Mouse (Mus musculus) stomach, postnatal 0 days (tissue): ENCODE data around the gene Slc27a3. TPM values are rescaled to one million over a fixed set of nuclear protein-coding genes. Genes with fewer than 3 reads are reported as not detected.

ENCODE experiments used
- ATAC-seq: fragments of 200-750 bp; cut with Nextera tagmentation; 2 replicates; pipeline ENCODE4 v1.8.0; 2017; ENCODE audit not compliant: low FRiP score, low TSS enrichment
- DNase-seq: peaks from one replicate; pipeline ENCODE4 v3.0.0-alpha.2; 2016; ENCODE audit warnings: low spot score
- H3K27ac ChIP-seq: fragments of 300-500 bp; sonication (generic); replicated peaks from 2 replicates; pipeline ENCODE4 v1.5.1; 2014; ENCODE audit warnings: mild to moderate bottlenecking, control low read depth
- H3K27me3 ChIP-seq: fragments of 300-500 bp; sonication (generic); 2 replicates; pipeline ENCODE4 v1.6.1; 2014; ENCODE audit warnings: low read length; ENCODE audit not compliant: control insufficient read depth, insufficient read depth
- H3K36me3 ChIP-seq: fragments of 300-500 bp; sonication (generic); 2 replicates; pipeline ENCODE4 v1.6.1; 2014; ENCODE audit warnings: low read length, mixed read lengths; ENCODE audit not compliant: control insufficient read depth, insufficient read depth
- H3K4me1 ChIP-seq: fragments of 300-500 bp; sonication (generic); replicated peaks from 2 replicates; pipeline ENCODE4 v1.6.1; 2014; ENCODE audit warnings: antibody characterized with exemption; ENCODE audit not compliant: control insufficient read depth, insufficient read depth
- H3K4me2 ChIP-seq: fragments of 300-500 bp; sonication (generic); replicated peaks from 2 replicates; pipeline ENCODE4 v1.6.1; 2014; ENCODE audit warnings: low read depth, mild to moderate bottlenecking, control low read depth, moderate library complexity
- H3K4me3 ChIP-seq: fragments of 300-500 bp; sonication (generic); 2 replicates; pipeline ENCODE4 v1.5.1; 2014; ENCODE audit warnings: low read depth, low read length, control low read depth
- H3K9ac ChIP-seq: fragments of 300-500 bp; sonication (generic); 2 replicates; pipeline ENCODE4 v1.6.1; 2014; ENCODE audit warnings: mild to moderate bottlenecking, low read length, control low read depth, mixed read lengths
- H3K9me3 ChIP-seq: fragments of 300-500 bp; sonication (generic); 2 replicates; pipeline ENCODE4 v1.6.1; 2016; ENCODE audit warnings: low read length; ENCODE audit not compliant: control insufficient read depth
- CTCF ChIP-seq: IDR thresholded peaks from 2 replicates; pipeline ENCODE4 v1.5.1; 2016; ENCODE audit warnings: antibody characterized with exemption, low read depth, mild to moderate bottlenecking, moderate library complexity
- EP300 ChIP-seq: optimal IDR thresholded peaks from 2 replicates; pipeline ENCODE3; 2016; ENCODE audit warnings: antibody characterized with exemption
- WGBS: fragments of 180-500 bp; shearing (Covaris S2); extraction: QIAGEN DNeasy Blood & Tissue Kit; methylation state at CpG from one replicate; pipeline ENCODE4 v1.1.7; 2014; 5-methylcytosine and 5-hydroxymethylcytosine counted together
- polyA plus RNA-seq: library from polyadenylated mRNA; unstranded; fragments of >200 nt; fragmentation: Nextera tagmentation; extraction: Ambion mirVana; gene quantifications from 2 replicates; pipeline ENCODE4 v1.2.1, GENCODE M21; 2015

Slc27a3 gene
- polyA plus RNA-seq, 1 experiment from 2014 or later: 5.3 TPM

DNA sequence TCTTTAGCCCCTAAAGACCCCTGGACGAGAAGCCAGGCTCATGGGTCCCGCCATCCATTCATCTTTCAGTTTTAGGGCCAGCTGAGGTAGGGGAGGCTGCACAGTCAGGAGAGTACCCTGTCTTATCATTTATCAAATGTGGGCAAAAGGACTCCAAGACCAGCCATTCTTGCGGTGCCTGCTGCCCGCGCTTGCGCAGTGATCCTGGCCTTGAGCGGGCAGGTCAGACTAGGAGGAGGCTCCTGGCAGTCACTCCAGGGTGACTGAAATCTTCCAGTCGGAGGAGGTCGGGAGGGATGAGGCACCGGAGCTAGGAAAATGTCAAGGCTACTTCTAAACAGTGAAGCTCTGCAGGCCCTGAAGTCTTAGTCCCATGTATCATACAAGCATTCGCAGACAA is 8.0 kb downstream of the Slc27a3 start:
- Histone ChIP-seq H3K9ac (no peak overlapping the region), H3K27me3 (no peaks in the 10 kb centered on the region), H3K36me3 (no peaks in the 10 kb centered on the region), H3K4me3 (no peak overlapping the region), H3K4me2 (no peak overlapping the region), H3K9me3 (no peaks in the 10 kb centered on the region), H3K4me1 (no peaks in the 10 kb centered on the region), H3K27ac (no peak overlapping the region)
- no peak for TF ChIP-seq EP300
- TF ChIP-seq CTCF: no peak
- WGBS: 55% methylated on average over 11 of the region's 11 CpGs
- DNase-seq (no peak), ATAC-seq (no peak)

- H3K4me2 ChIP-seq: no peak overlapping the region
- no peak overlapping the region for H3K4me3 ChIP-seq
- DNase-seq: no peak
- no peaks in the 10 kb centered on the region for H3K27me3 ChIP-seq
- H3K9ac ChIP-seq: no peak overlapping the region
- H3K36me3 ChIP-seq: no peaks in the 10 kb centered on the region
- ATAC-seq: no peak
- TF ChIP-seq CTCF (no peak), EP300 (no peak)
- H3K4me1 ChIP-seq: no peaks in the 10 kb centered on the region
- 72% methylated on average over 5 of the region's 5 CpGs for WGBS
- no peak overlapping the region for H3K27ac ChIP-seq
- H3K9me3 ChIP-seq: no peaks in the 10 kb centered on the region
Measured at GRCm38 (mm10) chr3:90378496-90378895, 11.2 kb downstream of the Slc27a3 start.

DNA sequence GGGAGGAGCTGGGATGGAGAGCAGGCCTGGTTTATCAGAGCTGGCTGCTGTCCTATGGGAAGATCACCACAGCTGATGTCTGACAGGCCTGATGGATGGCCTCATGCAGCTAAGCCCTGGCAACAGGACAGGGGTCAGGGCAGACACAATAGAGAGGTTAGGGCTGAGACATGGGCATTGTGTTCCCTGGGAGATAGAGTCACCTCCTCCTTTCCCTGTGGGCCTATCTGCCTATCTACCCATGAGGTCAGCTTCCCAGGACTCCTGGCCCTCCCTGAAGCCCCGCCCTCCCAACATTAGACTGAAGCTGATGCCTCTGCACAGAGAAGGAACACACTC is 13.5 kb downstream of the Slc27a3 start:
- TF ChIP-seq EP300 (no peak), CTCF (no peak)
- WGBS: 56% methylated on average over 1 of the region's 1 CpGs
- ATAC-seq: peak; percentile 25; the same call in 1 of the 2 replicates
- H3K9ac ChIP-seq: no peak overlapping the region
- H3K36me3 ChIP-seq: no peaks in the 10 kb centered on the region
- no peak for DNase-seq
- no peaks in the 10 kb centered on the region for H3K9me3 ChIP-seq
- no peak overlapping the region for H3K4me3 ChIP-seq
- H3K27me3 ChIP-seq: no peaks in the 10 kb centered on the region
- no peak overlapping the region for H3K27ac ChIP-seq
- no peak overlapping the region for H3K4me2 ChIP-seq
- no peaks in the 10 kb centered on the region for H3K4me1 ChIP-seq

DNA sequence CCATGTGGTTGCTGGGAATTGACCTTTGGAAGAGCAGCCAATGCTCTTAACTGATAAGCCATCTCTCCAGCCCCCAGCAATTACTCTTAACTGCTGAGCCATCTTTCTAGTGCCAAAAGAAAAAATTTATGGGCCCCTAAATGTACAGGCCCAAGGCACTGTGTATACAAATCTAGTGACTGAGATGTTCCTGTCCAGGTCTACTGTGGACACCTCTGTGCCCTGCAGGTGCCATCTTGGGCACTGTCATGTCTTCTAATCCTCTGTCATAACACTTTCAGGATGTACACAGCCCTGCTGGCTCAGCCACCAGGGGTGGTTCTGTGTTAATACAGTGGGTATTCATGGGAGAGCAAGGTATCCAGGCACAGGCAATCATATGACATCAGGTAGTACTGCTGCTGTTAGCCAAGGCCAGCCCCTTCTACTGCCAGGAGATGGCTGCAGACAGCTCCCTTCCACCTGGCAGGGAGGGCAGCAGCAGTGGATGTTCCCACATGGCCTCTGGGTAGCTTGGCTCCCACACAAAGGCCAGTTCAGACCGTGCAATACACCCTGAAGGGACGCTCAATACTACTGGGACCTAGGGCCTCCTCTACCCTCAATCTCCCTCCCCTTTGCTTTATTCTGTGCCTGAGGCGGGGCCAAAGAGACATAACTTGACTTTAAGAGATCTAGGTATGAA is 14.0 kb downstream of the Slc27a3 start:
- ATAC-seq (no peak), DNase-seq (no peak)
- no peak overlapping the region for H3K27ac ChIP-seq
- H3K36me3 ChIP-seq: no peaks in the 10 kb centered on the region
- no peaks in the 10 kb centered on the region for H3K27me3 ChIP-seq
- WGBS: 56% methylated on average over 3 of the region's 3 CpGs
- no peaks in the 10 kb centered on the region for H3K9me3 ChIP-seq
- no peak overlapping the region for H3K4me2 ChIP-seq
- no peak overlapping the region for H3K4me3 ChIP-seq
- no peaks in the 10 kb centered on the region for H3K4me1 ChIP-seq
- TF ChIP-seq EP300 (no peak), CTCF (no peak)
- no peak overlapping the region for H3K9ac ChIP-seq

- ATAC-seq: peak; percentile 79
- no peak overlapping the region for H3K27ac ChIP-seq
- H3K27me3 ChIP-seq: no peaks in the 10 kb centered on the region
- no peaks in the 10 kb centered on the region for H3K36me3 ChIP-seq
- H3K9ac ChIP-seq: no peak overlapping the region
- no peak overlapping the region for H3K4me2 ChIP-seq
- H3K4me3 ChIP-seq: no peak overlapping the region
- TF ChIP-seq CTCF (no peak), EP300 (no peak)
- WGBS: 52% methylated on average over 4 of the region's 4 CpGs
- H3K4me1 ChIP-seq: no peaks in the 10 kb centered on the region
- H3K9me3 ChIP-seq: no peaks in the 10 kb centered on the region
- DNase-seq: peak; percentile 13
Measured at GRCm38 (mm10) chr3:90374368-90374767, 15.4 kb downstream of the Slc27a3 start.

DNA sequence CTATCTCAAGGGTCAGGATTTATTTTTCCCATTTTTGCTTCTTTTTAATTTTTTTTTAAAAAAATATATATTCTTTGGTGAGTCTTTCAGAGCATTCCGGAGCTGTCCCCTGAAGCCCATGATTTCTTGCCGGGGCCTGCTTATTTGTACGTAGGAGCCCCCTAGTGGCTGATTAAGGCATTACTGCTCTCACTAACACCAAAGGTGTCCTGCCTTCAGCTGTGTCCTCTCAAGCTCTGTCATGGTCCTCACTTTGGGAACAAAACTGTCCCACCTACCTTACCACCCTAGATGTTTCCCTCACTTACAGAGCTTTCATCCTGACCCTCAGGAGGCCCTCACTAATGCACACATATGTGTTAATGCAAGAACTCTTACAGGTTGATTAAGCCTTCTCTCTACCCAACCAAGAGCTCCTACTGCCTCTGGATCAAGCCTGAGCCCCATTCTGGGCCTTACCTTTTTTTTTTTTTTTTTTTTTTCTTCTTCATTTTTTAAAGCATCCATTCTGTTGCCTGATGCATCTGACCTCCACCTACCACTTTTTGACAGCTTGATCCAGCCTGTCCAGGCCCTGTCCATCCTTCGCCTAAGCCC is 16.2 kb downstream of the Slc27a3 start:
- Histone ChIP-seq H3K36me3 (no peaks in the 10 kb centered on the region), H3K4me3 (no peak overlapping the region), H3K4me1 (no peaks in the 10 kb centered on the region), H3K9ac (no peak overlapping the region), H3K27me3 (no peaks in the 10 kb centered on the region), H3K9me3 (no peaks in the 10 kb centered on the region), H3K27ac (no peak overlapping the region), H3K4me2 (no peak overlapping the region)
- TF ChIP-seq CTCF (peak; percentile 88), EP300 (no peak)
- ATAC-seq (peak; percentile 57), DNase-seq (peak; percentile 73)
- 25% methylated on average over 4 of the region's 4 CpGs for WGBS
